Mouse (Mus musculus) ovary, postnatal 14 days (tissue): ENCODE data around the gene Cox7a1.
A peak's percentile ranks its signal among the peaks of the same experiment; 100 is the strongest.

Source experiments
- DNase-seq: peaks from one replicate; pipeline ENCODE4 v3.0.0; 2022; ENCODE audit warnings: low spot score

Gene Cox7a1

GRCm38 (mm10) chr7:30220008-30220356 lies 36.0 kb downstream of the Cox7a1 start:
- no peak for DNase-seq

- DNase-seq, result no peak
Observed at GRCm38 (mm10) chr7:30221433-30221832, 37.5 kb downstream of the Cox7a1 start.

GRCm38 (mm10) chr7:30222205-30222604 lies 38.3 kb downstream of the Cox7a1 start:
- no peak for DNase-seq

GRCm38 (mm10) chr7:30224206-30224605 lies 40.3 kb downstream of the Cox7a1 start:
- DNase-seq, result no peak

- DNase-seq, result no peak
Observed at GRCm38 (mm10) chr7:30231328-30231668, 47.4 kb downstream of the Cox7a1 start.

GRCm38 (mm10) chr7:30231669-30232454 lies 47.9 kb downstream of the Cox7a1 start, which contains the start of the genes Polr2i and Tbcb:
Gene Polr2i, plus strand, starts transcription at chr7:30231948.
Gene Tbcb, minus strand, starts transcription at chr7:30232272.
- peak; percentile 94 for DNase-seq

- DNase-seq, result peak; percentile 55
Observed at GRCm38 (mm10) chr7:30232631-30233148, 48.7 kb downstream of the Cox7a1 start.

- DNase-seq, result no peak
Observed at GRCm38 (mm10) chr7:30233387-30233786, 49.4 kb downstream of the Cox7a1 start.

GRCm38 (mm10) chr7:30234276-30234858 lies 50.4 kb downstream of the Cox7a1 start:
- no peak for DNase-seq

GRCm38 (mm10) chr7:30235091-30235490 lies 51.1 kb downstream of the Cox7a1 start:
- DNase-seq, result no peak

- no peak for DNase-seq
Observed at GRCm38 (mm10) chr7:30235625-30236024, 51.7 kb downstream of the Cox7a1 start, which contains the start of gene Ovol3. Gene Ovol3, minus strand, starts transcription at chr7:30235725.
